Mouse (Mus musculus) stomach, embryonic 16.5 days (tissue): ENCODE results near the gene Stpg3. TPM values are rescaled to one million over a fixed set of nuclear protein-coding genes. Genes with fewer than 3 reads are reported as not detected.

Experiments used
- ATAC-seq: fragments of 200-750 bp; cut with Nextera tagmentation; 2 replicates; pipeline ENCODE4 v1.8.0; 2017; ENCODE audit warnings: moderate number of reproducible peaks, moderate TSS enrichment; ENCODE audit not compliant: insufficient read depth, low FRiP score
- H3K27ac ChIP-seq: fragments of 300-500 bp; sonication (generic); 2 replicates; pipeline ENCODE4 v1.5.1; 2014; ENCODE audit warnings: low read length
- H3K27me3 ChIP-seq: fragments of 300-500 bp; sonication (generic); 2 replicates; pipeline ENCODE4 v1.6.1; 2014; ENCODE audit warnings: low read length, control low read depth, mixed read lengths; ENCODE audit not compliant: control insufficient read depth, insufficient read depth
- H3K36me3 ChIP-seq: fragments of 300-500 bp; sonication (generic); 2 replicates; pipeline ENCODE4 v1.6.1; 2014; ENCODE audit warnings: low read length; ENCODE audit not compliant: control insufficient read depth, insufficient read depth
- H3K4me1 ChIP-seq: fragments of 300-500 bp; sonication (generic); 2 replicates; pipeline ENCODE4 v1.6.1; 2014; ENCODE audit warnings: low read length, control low read depth, mixed read lengths; ENCODE audit not compliant: control insufficient read depth, insufficient read depth
- H3K4me2 ChIP-seq: fragments of 300-500 bp; sonication (generic); 2 replicates; pipeline ENCODE4 v1.6.1; 2014; ENCODE audit warnings: low read depth, low read length, mixed read lengths
- H3K4me3 ChIP-seq: fragments of 300-500 bp; sonication (generic); replicated peaks from 2 replicates; pipeline ENCODE4 v1.5.1; 2014; ENCODE audit warnings: mild to moderate bottlenecking, low read length
- H3K9ac ChIP-seq: fragments of 300-500 bp; sonication (generic); 2 replicates; pipeline ENCODE4 v1.6.1; 2014; ENCODE audit warnings: low read length
- H3K9me3 ChIP-seq: fragments of 300-500 bp; sonication (generic); replicated peaks from 2 replicates; pipeline ENCODE4 v1.6.1; 2016; ENCODE audit warnings: low read length, control low read depth; ENCODE audit not compliant: control insufficient read depth
- WGBS: fragments of 180-500 bp; shearing (Covaris S2); extraction: QIAGEN DNeasy Blood & Tissue Kit; methylation state at CpG from one replicate; pipeline ENCODE4 v1.1.7; 2014; 5-methylcytosine and 5-hydroxymethylcytosine counted together
- polyA plus RNA-seq: library from polyadenylated mRNA; unstranded; fragments of >200 nt; fragmentation: Nextera tagmentation; extraction: Ambion mirVana; gene quantifications from 2 replicates; pipeline ENCODE4 v1.2.1, GENCODE M21; 2015

Gene Stpg3
- polyA plus RNA-seq, 1 experiment from 2014 or later = 0.06 TPM

GRCm38 (mm10) chr2:25174866-25175689 is 39.4 kb downstream of the Stpg3 start:
- WGBS = 52% methylated on average over 7 of the region's 7 CpGs
- Histone ChIP-seq H3K9ac (no peak overlapping the region), H3K4me3 (no peak overlapping the region), H3K27ac (no peak overlapping the region), H3K36me3 (no peaks in the 10 kb centered on the region), H3K4me2 (no peak overlapping the region), H3K9me3 (no peaks in the 10 kb centered on the region), H3K27me3 (peaks cover 5% of the 10 kb centered on the region; the same call in 1 of the 2 replicates), H3K4me1 (peaks cover 31% of the 10 kb centered on the region)
- ATAC-seq = no peak

GRCm38 (mm10) chr2:25173821-25174220 is 40.6 kb downstream of the Stpg3 start:
- H3K9me3 ChIP-seq = no peaks in the 10 kb centered on the region
- 96% methylated on average over 4 of the region's 4 CpGs for WGBS
- H3K4me1 ChIP-seq = peaks cover 34% of the 10 kb centered on the region
- H3K27ac ChIP-seq = no peak overlapping the region
- no peak overlapping the region for H3K4me2 ChIP-seq
- no peak overlapping the region for H3K4me3 ChIP-seq
- ATAC-seq = no peak
- H3K36me3 ChIP-seq = no peaks in the 10 kb centered on the region
- no peaks in the 10 kb centered on the region for H3K27me3 ChIP-seq
- H3K9ac ChIP-seq = no peak overlapping the region

- Histone ChIP-seq H3K9me3 (no peaks in the 10 kb centered on the region), H3K9ac (peak overlapping the region; percentile 23; the same call in 1 of the 2 replicates), H3K4me3 (no peak overlapping the region), H3K27ac (peak overlapping the region; percentile 80), H3K4me1 (peaks cover 35% of the 10 kb centered on the region), H3K4me2 (peak overlapping the region; percentile 4; the same call in 1 of the 2 replicates), H3K27me3 (no peaks in the 10 kb centered on the region), H3K36me3 (no peaks in the 10 kb centered on the region)
- ATAC-seq = peak; percentile 68
- 49% methylated on average over 8 of the region's 8 CpGs for WGBS
Measured at GRCm38 (mm10) chr2:25172629-25173028, 41.8 kb downstream of the Stpg3 start.

GRCm38 (mm10) chr2:25171769-25172153 is 42.7 kb downstream of the Stpg3 start:
- Histone ChIP-seq H3K4me3 (no peak overlapping the region), H3K27me3 (no peaks in the 10 kb centered on the region), H3K27ac (peak overlapping the region; percentile 80), H3K4me2 (no peak overlapping the region), H3K36me3 (no peaks in the 10 kb centered on the region), H3K4me1 (peaks cover 30% of the 10 kb centered on the region), H3K9ac (no peak overlapping the region), H3K9me3 (no peaks in the 10 kb centered on the region)
- WGBS = 86% methylated on average over 1 of the region's 1 CpGs
- ATAC-seq = no peak

- H3K4me1 ChIP-seq = peaks cover 26% of the 10 kb centered on the region
- H3K27me3 ChIP-seq = no peaks in the 10 kb centered on the region
- H3K9ac ChIP-seq = no peak overlapping the region
- WGBS = 83% methylated on average over 6 of the region's 6 CpGs
- no peaks in the 10 kb centered on the region for H3K9me3 ChIP-seq
- H3K4me2 ChIP-seq = no peak overlapping the region
- no peak for ATAC-seq
- H3K4me3 ChIP-seq = no peak overlapping the region
- H3K36me3 ChIP-seq = no peaks in the 10 kb centered on the region
- no peak overlapping the region for H3K27ac ChIP-seq
Measured at GRCm38 (mm10) chr2:25171101-25171768, 43.2 kb downstream of the Stpg3 start.

- no peaks in the 10 kb centered on the region for H3K9me3 ChIP-seq
- no peak overlapping the region for H3K4me2 ChIP-seq
- H3K4me1 ChIP-seq = peaks cover 24% of the 10 kb centered on the region
- H3K27me3 ChIP-seq = no peaks in the 10 kb centered on the region
- no peak overlapping the region for H3K9ac ChIP-seq
- H3K4me3 ChIP-seq = no peak overlapping the region
- no peak overlapping the region for H3K27ac ChIP-seq
- no peak for ATAC-seq
- H3K36me3 ChIP-seq = no peaks in the 10 kb centered on the region
- WGBS = 55% methylated on average over 10 of the region's 10 CpGs
Measured at GRCm38 (mm10) chr2:25170326-25171100, 43.9 kb downstream of the Stpg3 start.

GRCm38 (mm10) chr2:25169778-25170177 is 44.7 kb downstream of the Stpg3 start:
- H3K4me3 ChIP-seq = no peak overlapping the region
- no peak overlapping the region for H3K27ac ChIP-seq
- H3K9ac ChIP-seq = no peak overlapping the region
- no peak overlapping the region for H3K4me2 ChIP-seq
- ATAC-seq = no peak
- peaks cover 24% of the 10 kb centered on the region for H3K4me1 ChIP-seq
- H3K36me3 ChIP-seq = no peaks in the 10 kb centered on the region
- no peaks in the 10 kb centered on the region for H3K9me3 ChIP-seq
- WGBS = 41% methylated on average over 5 of the region's 5 CpGs
- no peaks in the 10 kb centered on the region for H3K27me3 ChIP-seq

- Histone ChIP-seq H3K4me1 (peaks cover 26% of the 10 kb centered on the region), H3K4me3 (peak overlapping the region; percentile 53), H3K27ac (peak overlapping the region; percentile 70), H3K36me3 (no peaks in the 10 kb centered on the region), H3K27me3 (no peaks in the 10 kb centered on the region), H3K9me3 (no peaks in the 10 kb centered on the region), H3K4me2 (peak overlapping the region; percentile 90), H3K9ac (peak overlapping the region; percentile 67)
- WGBS = 25% methylated on average over 2 of the region's 2 CpGs
- ATAC-seq = no peak
Measured at GRCm38 (mm10) chr2:25168665-25168978, 45.8 kb downstream of the Stpg3 start.
